Mouse (Mus musculus) small intestine, adult 2 months (tissue): ENCODE measurements around the gene Prrt1. TPM values are rescaled to one million over a fixed set of nuclear protein-coding genes. Genes with fewer than 3 reads are reported as not detected.
A peak's percentile ranks its signal among the peaks of the same experiment; 100 is the strongest.

Experiments used
- H3K27ac ChIP-seq: fragments of 200-500 bp; 2 replicates; pipeline ENCODE4 v1.5.1; 2012; ENCODE audit warnings: low read depth, low read length, control low read depth, inconsistent platforms; ENCODE audit not compliant: insufficient read depth
- H3K27me3 ChIP-seq: fragments of 200-500 bp; 2 replicates; pipeline ENCODE4 v1.6.1; 2012; ENCODE audit warnings: mild to moderate bottlenecking, moderate library complexity, low read length, inconsistent platforms; ENCODE audit not compliant: control insufficient read depth, insufficient read depth
- H3K36me3 ChIP-seq: fragments of 200-500 bp; 2 replicates; pipeline ENCODE4 v1.6.1; 2012; ENCODE audit warnings: mild to moderate bottlenecking, low read length, control low read depth, inconsistent platforms; ENCODE audit not compliant: control insufficient read depth, insufficient read depth
- H3K4me1 ChIP-seq: fragments of 200-500 bp; 2 replicates; pipeline ENCODE4 v1.6.1; 2012; ENCODE audit warnings: low read length, inconsistent platforms, mixed read lengths; ENCODE audit not compliant: control insufficient read depth, insufficient read depth, insufficient read length
- H3K4me3 ChIP-seq: fragments of 200-500 bp; 2 replicates; pipeline ENCODE4 v1.5.1; 2012; ENCODE audit warnings: low read depth, mild to moderate bottlenecking, control low read depth, inconsistent platforms, low read length, moderate library complexity
- CTCF ChIP-seq: fragments of 200-500 bp; IDR thresholded peaks from 2 replicates; pipeline ENCODE4 v1.5.1; 2012; ENCODE audit warnings: low read depth, mild to moderate bottlenecking, control low read depth, inconsistent platforms, low read length, moderate library complexity, mixed read lengths; ENCODE audit not compliant: insufficient replicate concordance, insufficient read length; ENCODE audit errors: extremely low read depth
- POLR2A ChIP-seq: fragments of 200-500 bp; IDR thresholded peaks from 2 replicates; pipeline ENCODE4 v1.6.1; 2012; ENCODE audit warnings: low read depth, mild to moderate bottlenecking, control low read depth, inconsistent platforms, low read length, moderate library complexity
- WGBS: fragments of 180-500 bp; shearing (Covaris S2); methylation state at CpG from one replicate; pipeline ENCODE4 v1.1.7; 2018; 5-methylcytosine and 5-hydroxymethylcytosine counted together
- polyA plus RNA-seq: library from polyadenylated mRNA; depleted of rRNA; stranded (reverse); fragments of >200 nt; gene quantifications from 2 replicates; pipeline ENCODE4 v1.2.3, GENCODE M21; 2012

The Prrt1 gene
- polyA plus RNA-seq, 1 experiment, result 8.0 TPM

GRCm38 (mm10) chr17:34650781-34651180, 21.4 kb downstream of the Prrt1 start:
- Histone ChIP-seq H3K4me3 (no peak overlapping the region), H3K36me3 (peaks cover 32% of the 10 kb centered on the region), H3K4me1 (peaks cover 11% of the 10 kb centered on the region), H3K27ac (no peak overlapping the region), H3K27me3 (no peaks in the 10 kb centered on the region)
- WGBS, result 92% methylated on average over 14 of the region's 14 CpGs
- TF ChIP-seq POLR2A, result no peak
- no peak for TF ChIP-seq CTCF

GRCm38 (mm10) chr17:34651507-34652221, 22.3 kb downstream of the Prrt1 start:
- H3K4me3 ChIP-seq, result no peak overlapping the region
- H3K4me1 ChIP-seq, result peaks cover 12% of the 10 kb centered on the region
- TF ChIP-seq POLR2A, result no peak
- TF ChIP-seq CTCF, result peak; percentile 35; the same call in 1 of the 2 replicates
- no peak overlapping the region for H3K27ac ChIP-seq
- H3K36me3 ChIP-seq, result peaks cover 32% of the 10 kb centered on the region
- no peaks in the 10 kb centered on the region for H3K27me3 ChIP-seq
- 56% methylated on average over 19 of the region's 19 CpGs for WGBS

DNA sequence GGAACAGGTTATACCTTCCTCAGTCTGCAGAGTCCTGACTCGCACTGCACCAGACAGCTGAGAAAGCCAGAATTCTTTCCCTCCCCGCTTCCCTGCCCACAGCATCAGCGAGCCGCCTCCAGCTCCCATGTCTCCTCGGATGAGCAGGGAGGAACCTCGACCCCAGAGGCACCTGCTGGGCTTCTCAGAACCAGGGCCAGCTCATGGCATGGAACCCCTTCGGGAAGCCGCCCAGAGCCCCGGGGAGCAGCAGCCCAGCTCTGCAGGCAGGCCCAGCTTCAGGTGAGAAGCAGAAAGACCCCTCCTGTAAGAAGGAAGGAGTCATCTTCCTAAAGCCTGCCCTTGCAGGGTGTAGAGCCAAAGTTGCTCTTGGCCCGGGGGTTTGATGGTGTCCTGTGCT, 23.2 kb downstream of the Prrt1 start:
- peaks cover 11% of the 10 kb centered on the region for H3K4me1 ChIP-seq
- no peak for TF ChIP-seq POLR2A
- no peak for TF ChIP-seq CTCF
- peaks cover 32% of the 10 kb centered on the region for H3K36me3 ChIP-seq
- 88% methylated on average over 10 of the region's 10 CpGs for WGBS
- H3K27me3 ChIP-seq, result no peaks in the 10 kb centered on the region
- no peak overlapping the region for H3K4me3 ChIP-seq
- H3K27ac ChIP-seq, result no peak overlapping the region

DNA sequence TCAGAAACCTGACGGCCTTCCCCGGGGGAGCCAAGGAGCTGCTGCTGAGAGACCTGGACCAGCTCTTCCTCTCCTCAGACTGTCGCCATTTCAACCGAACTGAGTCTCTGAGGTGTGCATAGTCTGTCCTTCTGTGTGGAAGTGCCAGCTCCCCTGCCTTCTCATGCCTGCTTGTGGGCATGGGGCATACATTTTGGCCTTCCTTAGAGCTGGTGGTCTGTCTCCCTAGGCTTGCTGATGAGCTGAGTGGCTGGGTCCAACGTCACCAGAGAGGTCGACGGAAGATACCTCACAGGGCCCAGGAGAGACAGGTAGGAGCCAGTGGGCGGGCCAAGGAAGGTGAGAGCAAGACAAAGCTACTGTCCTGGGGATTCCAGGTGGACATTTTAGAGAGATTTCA, 23.7 kb downstream of the Prrt1 start:
- H3K27me3 ChIP-seq, result no peaks in the 10 kb centered on the region
- peaks cover 9% of the 10 kb centered on the region for H3K4me1 ChIP-seq
- H3K27ac ChIP-seq, result no peak overlapping the region
- 95% methylated on average over 8 of the region's 8 CpGs for WGBS
- no peak overlapping the region for H3K4me3 ChIP-seq
- TF ChIP-seq CTCF, result no peak
- no peak for TF ChIP-seq POLR2A
- H3K36me3 ChIP-seq, result peaks cover 32% of the 10 kb centered on the region

- Histone ChIP-seq H3K27ac (no peak overlapping the region), H3K4me3 (no peak overlapping the region), H3K4me1 (peaks cover 7% of the 10 kb centered on the region), H3K36me3 (peaks cover 32% of the 10 kb centered on the region), H3K27me3 (no peaks in the 10 kb centered on the region)
- TF ChIP-seq CTCF (peak; percentile 73; the same call in 1 of the 2 replicates), POLR2A (no peak)
- 63% methylated on average over 9 of the region's 9 CpGs for WGBS
Measured at GRCm38 (mm10) chr17:34653746-34654285, 24.5 kb downstream of the Prrt1 start.

DNA sequence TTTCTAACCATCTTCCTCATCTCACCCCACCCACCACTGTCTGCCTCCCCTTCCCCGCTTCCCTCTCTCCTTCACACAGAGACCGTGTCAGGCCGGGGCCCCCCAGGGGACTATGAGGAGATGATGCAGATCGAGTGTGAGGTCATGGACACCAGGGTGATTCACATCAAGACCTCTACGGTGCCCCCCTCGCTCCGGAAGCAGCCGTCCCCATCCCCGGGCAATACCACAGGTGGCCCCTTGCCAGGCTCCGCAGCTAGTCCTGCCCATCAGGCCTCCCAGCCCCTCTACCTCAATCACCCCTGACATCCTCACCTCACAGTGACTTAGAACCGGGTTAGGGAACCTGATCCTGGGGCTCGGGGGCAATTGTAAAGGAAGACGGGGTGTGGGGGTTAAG, 25.1 kb downstream of the Prrt1 start:
- TF ChIP-seq POLR2A (no peak), CTCF (no peak)
- Histone ChIP-seq H3K36me3 (peaks cover 32% of the 10 kb centered on the region), H3K27me3 (no peaks in the 10 kb centered on the region), H3K4me3 (no peak overlapping the region), H3K27ac (0 out of 2 replicates have a peak overlapping the region, but pooled peaks have one; percentile 67), H3K4me1 (peaks cover 7% of the 10 kb centered on the region)
- WGBS, result 92% methylated on average over 13 of the region's 13 CpGs

DNA sequence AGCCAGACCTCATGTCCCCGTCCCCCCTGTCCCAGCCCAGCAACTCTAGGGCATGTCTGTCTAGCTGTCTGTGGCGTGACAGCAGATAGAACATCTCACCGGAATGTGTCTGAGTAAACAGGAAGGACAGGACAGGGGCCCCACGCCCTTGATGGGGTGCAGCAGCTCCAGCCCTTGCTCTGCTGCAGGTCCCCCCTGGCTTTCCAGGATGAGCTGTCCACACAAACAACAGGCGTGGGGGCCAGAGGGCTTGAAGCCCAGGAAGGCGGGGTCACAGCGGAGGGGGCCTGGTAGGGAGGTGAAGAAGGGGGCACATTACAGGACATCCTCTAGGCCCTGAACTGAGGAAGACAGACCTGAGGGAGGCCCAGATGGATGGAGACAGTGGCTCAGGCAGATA, 25.8 kb downstream of the Prrt1 start:
- TF ChIP-seq POLR2A (no peak), CTCF (no peak)
- Histone ChIP-seq H3K27me3 (no peaks in the 10 kb centered on the region), H3K4me1 (peaks cover 7% of the 10 kb centered on the region), H3K27ac (peak overlapping the region; percentile 67), H3K4me3 (no peak overlapping the region), H3K36me3 (peaks cover 32% of the 10 kb centered on the region)
- 70% methylated on average over 7 of the region's 7 CpGs for WGBS
